Mouse (Mus musculus) G1E (cell line): ENCODE measurements around the gene Hsd17b12. TPM values are rescaled to one million over a fixed set of nuclear protein-coding genes. Genes with fewer than 3 reads are reported as not detected.

Experiments
- ATAC-seq: 2 replicates; pipeline ENCODE4 v1.8.0; 2016; ENCODE audit warnings: mild to moderate bottlenecking; ENCODE audit not compliant: insufficient number of reproducible peaks, poor library complexity, low FRiP score, severe bottlenecking; ENCODE audit errors: extremely low read depth
- DNase-seq: peaks from one replicate; pipeline ENCODE4 v3.0.0; 2012; ENCODE audit warnings: low spot score
- H3K27me3 ChIP-seq: 2 replicates; pipeline ENCODE4 v1.6.1; 2012; ENCODE audit warnings: mild to moderate bottlenecking, low read length, inconsistent platforms; ENCODE audit not compliant: insufficient read depth
- H3K36me3 ChIP-seq: replicated peaks from 2 replicates; pipeline ENCODE3; 2012; ENCODE audit warnings: mild to moderate bottlenecking, inconsistent platforms
- H3K4me1 ChIP-seq: 2 replicates; pipeline ENCODE4 v1.6.1; 2012; ENCODE audit warnings: low read depth, low read length, inconsistent platforms, mixed read lengths; ENCODE audit not compliant: insufficient read depth
- H3K4me3 ChIP-seq: 2 replicates; pipeline ENCODE4 v1.5.1; 2012; ENCODE audit warnings: low read depth, mild to moderate bottlenecking, inconsistent platforms, low read length, moderate library complexity, mixed read lengths
- H3K9me3 ChIP-seq: replicated peaks from 2 replicates; pipeline ENCODE4 v1.6.1; 2012; ENCODE audit warnings: inconsistent platforms
- CTCF ChIP-seq: IDR thresholded peaks from 2 replicates; pipeline ENCODE4 v1.5.1; 2012; ENCODE audit warnings: low read depth, low read length, inconsistent platforms, mixed read lengths
- GATA1 ChIP-seq: IDR thresholded peaks from 2 replicates; pipeline ENCODE4 v1.6.1; 2012; ENCODE audit warnings: borderline replicate concordance, low read length, inconsistent platforms, mixed read lengths
- GATA2 ChIP-seq: IDR thresholded peaks from 2 replicates; pipeline ENCODE4 v1.6.1; 2012; ENCODE audit warnings: low read depth, low read length, inconsistent platforms, borderline replicate concordance
- POLR2AphosphoS5 ChIP-seq: IDR thresholded peaks from 2 replicates; pipeline ENCODE4 v1.6.1; 2012; ENCODE audit warnings: low read depth, low read length, inconsistent platforms; ENCODE audit not compliant: insufficient replicate concordance
- TAL1 ChIP-seq: conservative IDR thresholded peaks from 2 replicates; pipeline ENCODE4 v1.6.1; 2012; ENCODE audit warnings: low read depth, low read length, inconsistent platforms, mixed read lengths
- polyA plus RNA-seq: library from polyadenylated mRNA; stranded (reverse); fragments of >175 nt; gene quantifications from 2 replicates; pipeline ENCODE4 v1.2.3, GENCODE M21; 2012
- total RNA-seq, 2 experiments: library from RNA; stranded (forward) in 1 of 2; stranded (reverse) in 1 of 2; fragments of 200-1000 nt in 1 of 2; fragments of >200 nt in 1 of 2; fragmentation: Nextera tagmentation in 1 of 2; gene quantifications; 2 replicates each; pipeline ENCODE4 v1.2.3; 2014 to 2017

Gene Hsd17b12
- total and polyA plus RNA-seq, 3 experiments: 28.0 to 148 (median 55.5) TPM

DNA sequence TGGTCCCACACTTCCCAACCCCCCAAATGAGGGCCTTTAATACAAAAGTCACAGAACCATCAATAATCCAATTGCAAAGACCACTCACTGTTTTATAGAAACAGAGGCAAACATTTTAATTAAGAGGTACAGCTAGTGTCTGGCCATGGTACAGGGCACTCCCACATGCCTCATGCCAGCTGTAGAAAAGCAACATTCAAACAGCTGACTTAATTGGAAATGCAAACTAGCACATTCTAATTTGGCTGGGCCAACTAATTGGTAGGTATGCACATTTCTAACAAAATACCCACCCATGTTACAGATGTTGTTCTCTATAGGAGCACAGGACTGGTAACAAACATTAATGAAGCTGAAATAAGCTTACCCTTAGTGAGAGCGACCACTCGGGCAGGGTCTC lies 54.0 kb downstream of the Hsd17b12 start:
- no peaks in the 10 kb centered on the region for H3K9me3 ChIP-seq
- H3K27me3 ChIP-seq: no peaks in the 10 kb centered on the region
- no peak for DNase-seq
- no peaks in the 10 kb centered on the region for H3K4me1 ChIP-seq
- H3K4me3 ChIP-seq: no peak overlapping the region
- TF ChIP-seq TAL1: no peak
- no peak for TF ChIP-seq POLR2AphosphoS5
- no peak for ATAC-seq
- peaks cover 39% of the 10 kb centered on the region for H3K36me3 ChIP-seq

DNA sequence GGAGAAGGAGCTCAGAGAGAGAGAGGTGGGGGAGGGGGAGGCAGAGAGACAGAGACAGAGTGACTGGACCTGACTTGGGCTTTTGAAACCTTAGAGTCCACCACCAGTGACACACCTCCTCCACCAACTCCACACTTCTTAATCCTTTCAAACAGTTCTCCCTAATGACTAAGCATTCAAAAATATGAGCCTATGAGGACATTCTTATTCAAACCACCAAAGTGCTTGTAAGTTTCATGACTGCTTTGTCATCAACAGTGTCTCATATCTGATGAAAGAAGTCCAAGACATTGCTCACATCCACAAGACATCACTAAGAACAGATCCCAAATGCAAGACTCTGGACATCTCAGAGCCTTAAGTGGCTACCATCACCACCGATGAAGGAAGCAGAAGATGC lies 67.9 kb downstream of the Hsd17b12 start:
- H3K4me3 ChIP-seq: no peak overlapping the region
- H3K9me3 ChIP-seq: no peaks in the 10 kb centered on the region
- DNase-seq (no peak), ATAC-seq (no peak)
- peaks cover 4% of the 10 kb centered on the region; the same call in 1 of the 2 replicates for H3K4me1 ChIP-seq
- H3K27me3 ChIP-seq: no peaks in the 10 kb centered on the region
- peaks cover 45% of the 10 kb centered on the region for H3K36me3 ChIP-seq
- TF ChIP-seq CTCF: no peak
- no peak for TF ChIP-seq TAL1
- no peak for TF ChIP-seq GATA1
- no peak for TF ChIP-seq GATA2
- no peak for TF ChIP-seq POLR2AphosphoS5

DNA sequence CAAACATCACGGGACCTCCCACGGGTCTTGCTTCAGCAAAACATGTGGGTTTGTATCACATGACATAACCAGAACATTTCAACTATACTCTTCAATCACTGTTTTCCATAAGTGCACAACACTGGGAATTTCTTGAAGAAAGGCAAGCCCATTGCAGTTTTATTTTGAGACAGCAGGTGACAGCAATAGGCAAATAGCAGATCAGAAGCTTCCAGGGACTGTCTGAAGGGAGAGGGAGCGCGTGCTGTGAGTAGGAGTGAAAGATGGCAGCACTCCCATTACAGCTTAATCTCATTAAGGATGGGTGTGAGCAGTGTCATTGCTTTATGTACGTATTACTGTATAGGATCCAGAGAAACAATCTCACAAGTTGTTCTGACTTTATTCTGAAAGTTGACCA lies 88.3 kb downstream of the Hsd17b12 start:
- no peaks in the 10 kb centered on the region for H3K9me3 ChIP-seq
- ATAC-seq: no peak
- no peaks in the 10 kb centered on the region for H3K4me1 ChIP-seq
- peaks cover 59% of the 10 kb centered on the region for H3K36me3 ChIP-seq
- no peak for DNase-seq
- no peaks in the 10 kb centered on the region for H3K27me3 ChIP-seq
- H3K4me3 ChIP-seq: no peak overlapping the region
- TF ChIP-seq TAL1 (no peak), GATA1 (no peak), CTCF (no peak), GATA2 (no peak), POLR2AphosphoS5 (no peak)

DNA sequence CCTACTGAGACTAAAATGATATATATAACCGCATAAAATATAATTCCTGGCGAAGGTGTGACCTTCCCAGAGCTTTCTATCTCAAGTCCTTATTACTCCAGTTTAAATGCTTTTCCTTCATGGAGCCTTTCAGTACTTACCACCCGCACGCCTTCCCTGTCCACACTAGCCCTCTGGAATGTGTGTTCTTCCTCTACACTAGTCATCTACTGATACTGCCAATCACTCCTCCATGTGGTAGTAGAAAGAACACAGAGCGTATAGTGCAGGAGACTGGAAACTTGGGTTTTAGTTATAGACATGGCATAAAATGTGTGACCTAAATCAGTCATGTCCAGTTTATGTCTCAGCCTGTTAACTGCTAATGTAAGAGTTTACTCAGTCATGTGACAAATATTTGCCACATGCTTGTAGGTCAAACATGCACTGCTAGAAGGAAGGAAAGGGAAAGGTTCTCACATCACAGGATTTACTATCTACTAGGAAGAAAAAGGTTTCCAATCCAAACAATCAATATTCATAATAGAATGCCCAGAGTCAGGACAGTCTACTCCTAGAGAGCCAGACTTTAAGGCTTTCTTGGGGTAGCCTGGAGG lies 91.1 kb downstream of the Hsd17b12 start:
- no peaks in the 10 kb centered on the region for H3K4me1 ChIP-seq
- TF ChIP-seq GATA2: no peak
- TF ChIP-seq CTCF: no peak
- TF ChIP-seq POLR2AphosphoS5: no peak
- TF ChIP-seq TAL1: no peak
- TF ChIP-seq GATA1: no peak
- no peaks in the 10 kb centered on the region for H3K27me3 ChIP-seq
- no peak overlapping the region for H3K4me3 ChIP-seq
- DNase-seq (no peak), ATAC-seq (no peak)
- no peaks in the 10 kb centered on the region for H3K9me3 ChIP-seq
- H3K36me3 ChIP-seq: peaks cover 54% of the 10 kb centered on the region

DNA sequence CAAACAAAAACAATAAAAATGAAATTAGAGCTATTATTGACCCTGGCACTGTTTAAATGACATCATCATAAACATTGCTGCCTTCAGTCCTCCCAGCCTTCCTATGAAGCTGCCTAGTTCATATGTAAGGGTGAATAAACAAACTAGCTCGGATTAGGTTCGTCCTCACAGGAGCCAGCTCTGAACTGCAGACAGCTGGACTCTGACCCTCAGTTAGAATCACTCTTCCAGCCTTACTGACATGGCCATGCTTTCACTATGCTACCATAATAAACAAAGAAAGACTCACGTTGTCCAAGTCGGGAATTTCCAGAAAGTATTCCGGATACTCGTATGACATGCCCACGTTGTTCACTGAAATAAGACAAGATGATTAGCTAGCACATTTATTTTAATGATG lies 91.6 kb downstream of the Hsd17b12 start:
- Histone ChIP-seq H3K4me3 (no peak overlapping the region), H3K9me3 (no peaks in the 10 kb centered on the region), H3K36me3 (peaks cover 56% of the 10 kb centered on the region), H3K27me3 (no peaks in the 10 kb centered on the region), H3K4me1 (no peaks in the 10 kb centered on the region)
- ATAC-seq (no peak), DNase-seq (no peak)
- no peak for TF ChIP-seq CTCF
- TF ChIP-seq TAL1: no peak
- no peak for TF ChIP-seq GATA1
- TF ChIP-seq POLR2AphosphoS5: no peak
- no peak for TF ChIP-seq GATA2

DNA sequence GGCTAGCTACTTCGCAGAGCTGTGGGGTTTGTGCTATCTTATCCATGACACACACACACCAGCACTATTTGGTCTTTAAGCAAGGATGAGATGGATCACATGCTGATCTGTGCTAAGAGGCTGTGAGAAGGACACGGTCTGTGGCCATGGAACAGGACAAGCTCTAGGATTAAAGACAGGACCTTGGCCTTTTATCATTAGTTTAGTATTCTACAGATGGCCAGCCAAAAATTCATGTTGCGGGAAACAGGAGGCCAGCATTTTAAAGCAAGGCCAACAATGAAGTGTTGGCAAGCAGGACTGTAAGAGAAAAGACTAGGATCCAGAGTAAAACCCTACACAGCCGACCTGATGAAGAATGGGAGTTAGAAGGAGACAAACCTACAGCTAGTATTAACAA lies 95.0 kb downstream of the Hsd17b12 start:
- Histone ChIP-seq H3K4me3 (no peak overlapping the region), H3K4me1 (no peaks in the 10 kb centered on the region), H3K36me3 (peaks cover 50% of the 10 kb centered on the region), H3K27me3 (no peaks in the 10 kb centered on the region), H3K9me3 (no peaks in the 10 kb centered on the region)
- TF ChIP-seq POLR2AphosphoS5 (no peak), TAL1 (no peak), CTCF (no peak)
- no peak for DNase-seq
- ATAC-seq: no peak
